Mouse (Mus musculus) neural tube, embryonic 10.5 days (tissue): Measurements from ENCODE around the gene Cfap157.

Source experiments
- DNase-seq: peaks from one replicate; pipeline ENCODE4 v3.0.0-alpha.2; 2017; ENCODE audit warnings: low spot score; ENCODE audit errors: extremely low spot score

The Cfap157 gene

GRCm38 (mm10) chr2:32750887-32751664, 33.2 kb downstream of the Cfap157 start:
- DNase-seq: peak; percentile 86

GRCm38 (mm10) chr2:32750199-32750598, 34.0 kb downstream of the Cfap157 start:
- no peak for DNase-seq

GRCm38 (mm10) chr2:32749082-32749481, 35.1 kb downstream of the Cfap157 start:
- no peak for DNase-seq

GRCm38 (mm10) chr2:32744272-32744982, 39.8 kb downstream of the Cfap157 start:
- no peak for DNase-seq

- peak; percentile 79 for DNase-seq
Measured at GRCm38 (mm10) chr2:32742173-32742531, 42.1 kb downstream of the Cfap157 start.

- DNase-seq: peak; percentile 70
Measured at GRCm38 (mm10) chr2:32741273-32742172, 42.7 kb downstream of the Cfap157 start.

GRCm38 (mm10) chr2:32740916-32741272, 43.3 kb downstream of the Cfap157 start, which contains the start of gene 6330409D20Rik:
6330409D20Rik (minus strand) TSS chr2:32741016.
- DNase-seq: no peak

- no peak for DNase-seq
Measured at GRCm38 (mm10) chr2:32739311-32739710, 44.9 kb downstream of the Cfap157 start.

- no peak for DNase-seq
Measured at GRCm38 (mm10) chr2:32737008-32737407, 47.2 kb downstream of the Cfap157 start.

GRCm38 (mm10) chr2:32736306-32736829, 47.9 kb downstream of the Cfap157 start:
- DNase-seq: no peak

GRCm38 (mm10) chr2:32734933-32735332, 49.3 kb downstream of the Cfap157 start:
- no peak for DNase-seq

GRCm38 (mm10) chr2:32734480-32734879, 49.7 kb downstream of the Cfap157 start:
- no peak for DNase-seq

GRCm38 (mm10) chr2:32732695-32733094, 51.5 kb downstream of the Cfap157 start:
- DNase-seq: no peak

GRCm38 (mm10) chr2:32731911-32732310, 52.3 kb downstream of the Cfap157 start:
- DNase-seq: no peak

- DNase-seq: peak; percentile 72
Measured at GRCm38 (mm10) chr2:32730854-32731253, 53.4 kb downstream of the Cfap157 start.

GRCm38 (mm10) chr2:32729547-32729946, 54.7 kb downstream of the Cfap157 start:
- no peak for DNase-seq

GRCm38 (mm10) chr2:32728463-32728862, 55.8 kb downstream of the Cfap157 start:
- no peak for DNase-seq

- peak; percentile 88 for DNase-seq
Measured at GRCm38 (mm10) chr2:32727435-32727834, 56.8 kb downstream of the Cfap157 start.
